Comparison of ENCODE assay signal across 9 mouse cellular contexts in genomic region chr5:107221892-107222669, GRCm38 (mm10).
DNase-seq lines count a peak whose midpoint lies in the region; ATAC-seq lines count a peak whose summit lies in the region.
"Had no signal": no experiment of that assay in that cellular context is flagged by ENCODE, and none has a peak within 500 bp of the region (broad histone marks: within the 10 kb centered on the region; RNA-seq: fewer than 3 reads in every experiment).

No protein-coding gene starts in this region.

- H3K4me2 ChIP-seq in forebrain, embryonic 11.5 days (ENCODE audit: low read depth, low read length, severe bottlenecking) = no peak overlapping the region

- no peaks in the 10 kb centered on the region for H3K4me1 ChIP-seq in forebrain, embryonic 11.5 days (replicated peaks; ENCODE audit: control insufficient read depth, insufficient read depth, low read length)

- WGBS in forebrain, embryonic 11.5 days = 75% methylated on average over 17 of the region's 17 CpGs

- no peak overlapping the region for H3K4me3 ChIP-seq in forebrain, embryonic 11.5 days (ENCODE audit: low read depth, low read length)

- no peak for ATAC-seq in forebrain, embryonic 11.5 days (replicated peaks; ENCODE audit: low FRiP score)

- peak; percentile 50 for DNase-seq in cerebellum, adult 9-11 months
- no peak for DNase-seq in cerebellum, adult 8-10 months
- peak; percentile 63 for DNase-seq in testis, postnatal 10 days (ENCODE audit: low spot score)
- no peak for DNase-seq in testis, postnatal 14 days (ENCODE audit: low spot score)
- peak; percentile 65 for DNase-seq in kidney, postnatal 14 days
- no peak for DNase-seq in layer of hippocampus, adult 8-10 months (ENCODE audit: low spot score in 2 of 2)
- no peak for DNase-seq in retina, postnatal 1 day
- no peak for DNase-seq in forebrain, embryonic 11.5 days (ENCODE audit: low spot score)
- DNase-seq: thymus, postnatal 4 days had no signal

- no peaks in the 10 kb centered on the region for H3K27me3 ChIP-seq in forebrain, embryonic 11.5 days (ENCODE audit: control insufficient read depth, insufficient read depth, low read length)

- H3K9ac ChIP-seq in forebrain, embryonic 11.5 days (ENCODE audit: low read length) = no peak overlapping the region

- H3K36me3 ChIP-seq in forebrain, embryonic 11.5 days (ENCODE audit: control insufficient read depth, insufficient read depth, low read length) = no peaks in the 10 kb centered on the region

- no peak overlapping the region for H3K27ac ChIP-seq in forebrain, embryonic 11.5 days (ENCODE audit: low read depth, low read length)

- H3K9me3 ChIP-seq in forebrain, embryonic 11.5 days (ENCODE audit: control insufficient read depth, low read length) = no peaks in the 10 kb centered on the region

Comparison
In these comparisons a context has a peak if more than half of its experiments do, and no peak if none do; other contexts are left out.
1. DNase-seq: peak in cerebellum, adult 9-11 months (single experiment), testis, postnatal 10 days (single experiment) and kidney, postnatal 14 days (single experiment); none in cerebellum, adult 8-10 months (single experiment), testis, postnatal 14 days (single experiment), layer of hippocampus, adult 8-10 months (0 of 2), retina, postnatal 1 day (single experiment) and forebrain, embryonic 11.5 days (single experiment).